Mouse (Mus musculus): ENCODE data around the gene Bub1. TPM values are rescaled to one million over a fixed set of nuclear protein-coding genes. Genes with fewer than 3 reads are reported as not detected.
A peak's percentile ranks its signal among the peaks of the same experiment; 100 is the strongest.

Bub1 gene
- polyA plus RNA-seq, 2 experiments: 11.5 to 17.0 TPM

GRCm38 (mm10) chr2:127846571-127846970, 14.9 kb upstream of the Bub1 start:
- Histone ChIP-seq H3K27me3 (ENCODE audit: control insufficient read depth, insufficient read depth, low read length) (no peaks in the 10 kb centered on the region; the same call in 1 of the 2 replicates), H3K9ac (replicated peaks) (no peak overlapping the region), H3K27ac (no peak overlapping the region), H3K4me2 (ENCODE audit: low read depth) (no peak overlapping the region), H3K9me3 (ENCODE audit: control insufficient read depth, low read length) (no peaks in the 10 kb centered on the region), H3K4me1 (replicated peaks; ENCODE audit: control insufficient read depth in 2 of 2, insufficient read depth in 2 of 2, low read length in 1 of 2) (no peaks in the 10 kb centered on the region), H3K36me3 (replicated peaks; ENCODE audit: control insufficient read depth, insufficient read depth, low read depth) (no peaks in the 10 kb centered on the region), H3K4me3 (ENCODE audit: insufficient read depth in 1 of 2, low read depth in 2 of 2, low read length in 2 of 2) (no peak overlapping the region)
- DNase-seq (ENCODE audit: low read depth in 3 of 3, low spot score in 3 of 3) (no peak), ATAC-seq (ENCODE audit: insufficient read depth) (no peak)
- TF ChIP-seq CTCF (IDR thresholded peaks at IDR 0.05; ENCODE audit: low read depth): no peak
- TF ChIP-seq EP300 (IDR thresholded peaks at IDR 0.05; ENCODE audit: low read depth): no peak
- 0% methylated on average over 1 of the region's 1 CpGs for WGBS (ENCODE audit: insufficient replicate concordance)

DNA sequence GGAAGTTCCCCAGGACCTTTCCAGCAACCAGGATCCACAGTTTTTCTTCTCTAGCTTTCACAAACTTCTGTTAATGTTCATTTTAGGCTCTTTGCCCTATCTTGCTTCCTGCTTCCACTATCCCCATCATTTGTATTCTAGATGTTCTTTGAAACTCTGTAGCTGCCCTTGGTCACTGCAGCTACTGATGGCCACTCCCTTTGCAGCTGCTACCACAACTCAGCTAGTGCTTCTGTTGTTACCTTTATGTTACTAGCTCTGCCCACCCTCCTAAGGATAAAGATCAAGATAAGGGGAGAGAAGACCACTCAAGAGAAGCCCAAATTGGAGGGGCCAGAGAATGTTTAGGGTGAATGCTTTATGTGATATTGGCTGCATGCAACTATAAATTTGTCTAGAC, 14.3 kb upstream of the Bub1 start:
- Histone ChIP-seq H3K4me1 (replicated peaks; ENCODE audit: control insufficient read depth in 2 of 2, insufficient read depth in 2 of 2, low read length in 1 of 2) (no peaks in the 10 kb centered on the region), H3K27me3 (ENCODE audit: control insufficient read depth, insufficient read depth, low read length) (no peaks in the 10 kb centered on the region; the same call in 1 of the 2 replicates), H3K36me3 (replicated peaks; ENCODE audit: control insufficient read depth, insufficient read depth, low read depth) (no peaks in the 10 kb centered on the region), H3K9me3 (ENCODE audit: control insufficient read depth, low read length) (no peaks in the 10 kb centered on the region), H3K4me2 (ENCODE audit: low read depth) (no peak overlapping the region), H3K9ac (replicated peaks) (no peak overlapping the region), H3K4me3 (ENCODE audit: insufficient read depth in 1 of 2, low read depth in 2 of 2, low read length in 2 of 2) (no peak overlapping the region), H3K27ac (no peak overlapping the region)
- TF ChIP-seq CTCF (IDR thresholded peaks at IDR 0.05; ENCODE audit: low read depth) (no peak), EP300 (IDR thresholded peaks at IDR 0.05; ENCODE audit: low read depth) (no peak)
- ATAC-seq (ENCODE audit: insufficient read depth) (no peak), DNase-seq (ENCODE audit: low read depth in 3 of 3, low spot score in 3 of 3) (no peak)

DNA sequence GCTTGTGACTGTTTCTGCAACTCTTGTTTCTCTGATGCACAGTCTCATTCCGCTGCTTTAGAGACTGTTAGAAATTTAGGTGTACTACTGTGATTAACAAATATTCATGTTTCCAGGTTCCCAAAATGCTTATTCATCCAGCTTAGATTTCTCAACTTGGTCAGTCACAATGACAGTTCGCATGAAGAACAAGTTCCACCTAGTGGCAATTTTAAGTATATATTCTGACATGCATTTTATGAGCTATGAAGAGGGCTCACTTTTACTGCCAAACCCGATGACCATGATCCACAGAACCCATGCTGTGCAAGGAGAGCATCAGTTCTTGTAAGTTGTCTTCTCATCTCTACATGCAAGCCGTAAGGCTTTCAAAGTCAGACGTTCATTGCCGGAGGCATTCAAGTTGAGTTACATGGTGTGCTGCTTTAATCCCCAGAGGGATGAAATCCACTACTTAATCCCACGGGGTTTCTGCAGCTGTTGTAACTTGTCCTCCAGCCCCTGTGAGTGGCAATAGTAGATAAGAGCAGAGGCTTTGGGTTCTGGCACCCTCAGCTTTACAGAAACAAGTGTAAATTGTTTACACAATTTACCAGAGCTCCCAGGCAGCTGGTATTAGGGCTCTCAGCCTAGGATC, 13.8 kb upstream of the Bub1 start:
- H3K9ac ChIP-seq (replicated peaks): no peak overlapping the region
- TF ChIP-seq CTCF (IDR thresholded peaks at IDR 0.05; ENCODE audit: low read depth) (peak; percentile 26; the same call in 1 of the 2 replicates), EP300 (IDR thresholded peaks at IDR 0.05; ENCODE audit: low read depth) (no peak)
- ATAC-seq (ENCODE audit: insufficient read depth) (no peak), DNase-seq (ENCODE audit: low read depth in 3 of 3, low spot score in 3 of 3) (no peak)
- no peaks in the 10 kb centered on the region for H3K4me1 ChIP-seq (replicated peaks; ENCODE audit: control insufficient read depth in 2 of 2, insufficient read depth in 2 of 2, low read length in 1 of 2)
- 29% methylated on average over 7 of the region's 7 CpGs for WGBS (ENCODE audit: insufficient replicate concordance)
- H3K4me2 ChIP-seq (ENCODE audit: low read depth): no peak overlapping the region
- H3K36me3 ChIP-seq (replicated peaks; ENCODE audit: control insufficient read depth, insufficient read depth, low read depth): no peaks in the 10 kb centered on the region
- no peak overlapping the region for H3K4me3 ChIP-seq (ENCODE audit: insufficient read depth in 1 of 2, low read depth in 2 of 2, low read length in 2 of 2)
- H3K9me3 ChIP-seq (ENCODE audit: control insufficient read depth, low read length): no peaks in the 10 kb centered on the region
- H3K27ac ChIP-seq: no peak overlapping the region
- H3K27me3 ChIP-seq (ENCODE audit: control insufficient read depth, insufficient read depth, low read length): peaks cover under 1% of the 10 kb centered on the region; the same call in 1 of the 2 replicates

DNA sequence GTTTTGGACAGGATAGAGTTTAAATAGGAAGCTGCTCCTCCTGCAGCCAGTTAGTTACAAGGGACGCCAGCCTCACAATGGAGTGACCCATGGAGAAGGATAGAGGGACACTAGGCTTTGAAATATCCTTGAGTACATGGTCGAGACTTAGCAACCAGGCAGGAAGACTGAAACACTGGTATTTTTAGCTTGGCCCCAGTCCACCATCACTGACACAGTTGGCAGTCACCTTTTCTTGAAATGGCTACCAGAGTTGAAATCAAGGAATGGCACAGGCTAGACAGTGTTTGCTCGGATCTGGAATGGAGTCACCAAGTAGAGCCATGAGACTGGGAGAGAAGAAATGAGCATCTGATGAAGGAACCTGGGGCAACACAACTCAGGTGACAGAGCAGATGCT, 10.8 kb upstream of the Bub1 start:
- H3K4me1 ChIP-seq (replicated peaks; ENCODE audit: control insufficient read depth in 2 of 2, insufficient read depth in 2 of 2, low read length in 1 of 2): no peaks in the 10 kb centered on the region
- WGBS (ENCODE audit: insufficient replicate concordance): 44% methylated on average over 3 of the region's 3 CpGs
- no peak overlapping the region for H3K4me3 ChIP-seq (ENCODE audit: insufficient read depth in 1 of 2, low read depth in 2 of 2, low read length in 2 of 2)
- TF ChIP-seq CTCF (IDR thresholded peaks at IDR 0.05; ENCODE audit: low read depth) (no peak), EP300 (IDR thresholded peaks at IDR 0.05; ENCODE audit: low read depth) (no peak)
- peaks cover 27% of the 10 kb centered on the region for H3K27me3 ChIP-seq (ENCODE audit: control insufficient read depth, insufficient read depth, low read length)
- no peaks in the 10 kb centered on the region for H3K9me3 ChIP-seq (ENCODE audit: control insufficient read depth, low read length)
- no peak overlapping the region for H3K4me2 ChIP-seq (ENCODE audit: low read depth)
- no peaks in the 10 kb centered on the region for H3K36me3 ChIP-seq (replicated peaks; ENCODE audit: control insufficient read depth, insufficient read depth, low read depth)
- ATAC-seq (ENCODE audit: insufficient read depth) (no peak), DNase-seq (ENCODE audit: low read depth in 3 of 3, low spot score in 3 of 3) (no peak)
- H3K27ac ChIP-seq: no peak overlapping the region
- no peak overlapping the region for H3K9ac ChIP-seq (replicated peaks)

GRCm38 (mm10) chr2:127841402-127841801, 9.7 kb upstream of the Bub1 start:
- DNase-seq (ENCODE audit: low read depth in 3 of 3, low spot score in 3 of 3): no peak
- Histone ChIP-seq H3K9me3 (ENCODE audit: control insufficient read depth, low read length) (no peaks in the 10 kb centered on the region), H3K27me3 (ENCODE audit: control insufficient read depth, insufficient read depth, low read length) (peaks cover 27% of the 10 kb centered on the region), H3K36me3 (replicated peaks; ENCODE audit: control insufficient read depth, insufficient read depth, low read depth) (no peaks in the 10 kb centered on the region), H3K9ac (replicated peaks) (no peak overlapping the region), H3K4me2 (ENCODE audit: low read depth) (no peak overlapping the region), H3K4me1 (replicated peaks; ENCODE audit: control insufficient read depth in 2 of 2, insufficient read depth in 2 of 2, low read length in 1 of 2) (no peaks in the 10 kb centered on the region), H3K4me3 (ENCODE audit: insufficient read depth in 1 of 2, low read depth in 2 of 2, low read length in 2 of 2) (no peak overlapping the region), H3K27ac (no peak overlapping the region)
- TF ChIP-seq CTCF (IDR thresholded peaks at IDR 0.05; ENCODE audit: low read depth) (no peak), EP300 (IDR thresholded peaks at IDR 0.05; ENCODE audit: low read depth) (no peak)
- 53% methylated on average over 1 of the region's 1 CpGs for WGBS (ENCODE audit: insufficient replicate concordance)
- no peak for ATAC-seq (ENCODE audit: insufficient read depth)
